Mouse (Mus musculus): ENCODE data around the gene Impdh1.

- no peak for TF ChIP-seq CTCF (IDR thresholded peaks at IDR 0.05; ENCODE audit: insufficient read depth, low read length)
- TF ChIP-seq POLR2A (IDR thresholded peaks at IDR 0.05; ENCODE audit: borderline replicate concordance, extremely low read depth, low read depth, low read length), result no peak
Measured at GRCm38 (mm10) chr6:29179843-29180242, 36.3 kb downstream of the Impdh1 start.
